Mouse (Mus musculus) CD8-positive naive resting alpha-beta T cell, adult 2 months (primary cell): ENCODE results near the gene Kcnj16.

Source experiments
- DNase-seq, 2 experiments: peaks; one replicate each; pipeline ENCODE4 v3.0.0; 2022; ENCODE audit warnings: low read depth in 2 of 2, low spot score in 2 of 2

The Kcnj16 gene

DNA sequence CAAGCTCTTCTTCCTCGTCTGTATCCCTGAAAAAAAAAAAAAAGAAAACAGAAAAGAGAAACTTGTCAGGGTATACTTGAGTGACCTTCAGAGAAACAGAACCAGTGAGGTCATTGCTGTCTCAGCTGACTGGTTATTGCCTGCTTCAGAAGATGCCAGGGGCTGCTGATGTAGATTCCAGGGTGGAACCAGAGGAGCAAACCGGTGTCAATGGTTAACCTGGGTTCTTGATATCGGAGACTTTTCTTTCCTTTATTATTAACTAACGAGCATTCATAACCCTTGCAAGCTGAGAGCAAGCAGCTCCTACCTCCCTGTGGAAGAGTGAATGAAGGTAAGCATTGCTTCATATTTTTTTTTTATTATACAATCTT lies at the start of gene Kcnj16:
Gene Kcnj16, plus strand, starts transcription at position 272 of the 374 bp plus-strand sequence.
- no peak for DNase-seq

DNA sequence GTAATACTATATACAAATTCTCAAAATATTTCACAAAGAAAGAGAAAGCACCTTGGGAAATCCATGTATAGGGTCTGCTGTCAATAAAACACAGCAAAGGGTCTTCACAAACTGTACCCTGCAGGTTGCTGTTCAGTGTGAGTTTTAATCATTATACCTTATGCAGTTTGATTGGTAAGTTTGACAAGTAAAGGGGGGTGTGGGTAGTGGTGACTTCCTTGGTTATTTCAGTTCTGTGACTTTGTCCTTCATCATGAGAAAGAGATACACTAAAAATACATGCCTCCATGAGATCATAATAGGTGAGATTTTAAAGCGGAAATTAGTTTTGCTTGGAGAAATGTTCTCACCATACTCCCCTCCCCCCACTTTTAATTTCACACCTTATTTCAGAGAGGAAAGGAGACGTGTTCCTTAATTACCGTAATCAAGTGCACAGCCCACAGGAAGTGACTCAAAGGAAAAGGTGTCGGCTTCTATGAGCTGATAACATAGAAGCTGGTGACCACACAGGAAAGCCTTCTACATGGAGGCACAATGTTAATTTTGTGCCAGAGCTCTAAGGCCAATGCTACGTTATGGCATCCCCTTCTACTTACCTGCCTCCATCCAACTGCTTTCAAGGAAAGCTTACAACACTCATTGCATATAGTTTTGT lies 48.9 kb upstream of the Kcnj16 start:
- peak in 1 of 2 experiments; percentile 13 for DNase-seq

DNA sequence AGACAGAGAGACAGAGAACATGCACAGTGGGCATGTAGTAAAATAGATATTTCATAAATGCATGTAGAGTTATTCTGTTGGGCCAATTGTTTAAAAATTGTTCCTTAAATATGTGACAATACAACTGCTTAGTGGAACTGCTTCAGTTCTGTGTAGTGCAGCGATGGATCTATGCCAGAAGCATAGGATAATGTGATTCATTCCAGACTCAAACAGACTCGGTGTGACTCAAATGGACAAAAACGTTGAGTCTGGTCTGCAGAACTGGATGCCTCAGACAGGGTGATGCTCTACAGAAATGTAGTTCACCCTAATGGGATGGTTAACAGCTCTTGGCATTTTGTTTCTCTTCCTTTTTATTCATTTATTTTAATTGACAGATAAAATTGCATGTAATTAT lies 32.1 kb upstream of the Kcnj16 start:
- DNase-seq: no peak

DNA sequence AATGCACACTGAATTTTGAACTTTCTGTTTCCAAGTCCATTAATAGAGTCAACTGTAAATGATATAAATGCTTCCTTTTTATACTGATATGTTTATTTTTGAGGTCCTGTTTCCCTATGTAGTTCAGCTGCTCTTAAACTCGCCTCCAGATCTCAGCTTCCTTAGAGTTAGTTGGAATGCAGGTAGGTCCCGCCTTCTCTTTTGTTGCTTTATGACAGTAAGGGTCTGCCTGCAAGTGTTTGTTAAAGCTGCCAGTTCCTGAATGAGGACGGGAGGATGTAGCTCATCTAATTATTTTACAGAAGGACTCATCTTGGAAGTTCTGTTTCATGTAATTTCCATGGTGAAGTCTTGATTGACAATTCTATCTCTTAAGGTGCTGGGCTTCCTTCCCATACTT lies 25.6 kb upstream of the Kcnj16 start:
- no peak for DNase-seq

DNA sequence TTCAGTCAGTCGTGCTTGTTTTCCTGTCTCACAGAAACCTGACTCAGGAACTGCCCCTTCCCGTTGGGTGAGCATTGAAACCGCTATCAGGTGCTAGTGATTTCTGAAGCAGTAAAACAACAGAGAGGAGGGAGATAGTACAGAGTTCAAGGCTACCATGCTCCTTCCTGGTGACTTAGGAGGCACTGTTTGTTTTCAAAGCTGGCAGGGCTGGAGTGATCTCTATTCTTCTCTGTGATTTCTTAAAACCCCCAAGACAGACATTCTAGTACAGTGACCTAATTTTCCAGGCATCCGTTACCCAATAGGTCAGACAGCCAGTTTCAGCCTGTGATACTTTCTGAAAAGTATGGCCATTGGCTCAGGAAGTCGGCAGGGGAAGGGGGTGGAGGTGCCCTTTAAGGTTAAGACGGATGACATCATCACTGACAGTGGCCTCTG lies 25.1 kb upstream of the Kcnj16 start:
- DNase-seq: no peak

DNA sequence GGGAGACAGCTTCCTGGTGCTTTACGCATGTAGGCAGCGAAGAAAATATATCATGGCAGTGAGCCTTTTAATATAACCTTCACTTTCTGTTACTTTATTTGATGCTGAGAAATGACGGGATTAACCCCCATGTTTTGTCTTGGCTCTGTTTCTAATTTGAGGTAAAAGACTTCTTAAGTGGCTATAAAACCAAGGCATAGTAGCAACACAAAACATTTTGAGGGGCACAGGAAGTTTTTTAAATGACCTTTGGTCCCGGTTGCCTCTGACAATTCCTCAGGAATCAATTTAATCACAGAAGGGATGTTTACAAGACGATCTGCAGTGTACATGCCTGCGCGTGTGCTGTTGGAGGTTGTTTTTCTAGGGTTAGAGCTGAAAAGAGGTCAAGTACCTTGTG lies 11.2 kb upstream of the Kcnj16 start:
- no peak for DNase-seq

DNA sequence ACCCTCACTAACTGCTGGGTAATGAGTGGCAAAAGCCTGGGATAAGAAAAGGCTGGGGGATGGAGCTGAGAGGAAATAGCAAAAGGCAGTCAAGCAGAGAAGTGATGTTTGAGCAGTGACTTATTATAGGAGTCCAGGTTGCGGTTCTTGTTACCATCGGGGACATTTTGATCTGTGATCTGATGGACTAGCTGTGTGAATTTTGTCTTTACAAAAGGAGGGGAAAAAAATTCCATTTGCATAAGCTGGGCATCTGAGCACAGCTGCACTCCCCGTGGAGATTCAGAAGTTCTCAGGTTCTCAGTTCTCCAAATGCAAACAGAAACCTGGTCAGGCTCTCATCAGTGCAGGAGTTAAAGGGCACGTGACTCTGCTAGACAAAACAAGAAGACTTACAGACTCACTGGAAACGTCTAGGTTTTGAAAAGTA lies 6.2 kb upstream of the Kcnj16 start:
- DNase-seq: no peak

DNA sequence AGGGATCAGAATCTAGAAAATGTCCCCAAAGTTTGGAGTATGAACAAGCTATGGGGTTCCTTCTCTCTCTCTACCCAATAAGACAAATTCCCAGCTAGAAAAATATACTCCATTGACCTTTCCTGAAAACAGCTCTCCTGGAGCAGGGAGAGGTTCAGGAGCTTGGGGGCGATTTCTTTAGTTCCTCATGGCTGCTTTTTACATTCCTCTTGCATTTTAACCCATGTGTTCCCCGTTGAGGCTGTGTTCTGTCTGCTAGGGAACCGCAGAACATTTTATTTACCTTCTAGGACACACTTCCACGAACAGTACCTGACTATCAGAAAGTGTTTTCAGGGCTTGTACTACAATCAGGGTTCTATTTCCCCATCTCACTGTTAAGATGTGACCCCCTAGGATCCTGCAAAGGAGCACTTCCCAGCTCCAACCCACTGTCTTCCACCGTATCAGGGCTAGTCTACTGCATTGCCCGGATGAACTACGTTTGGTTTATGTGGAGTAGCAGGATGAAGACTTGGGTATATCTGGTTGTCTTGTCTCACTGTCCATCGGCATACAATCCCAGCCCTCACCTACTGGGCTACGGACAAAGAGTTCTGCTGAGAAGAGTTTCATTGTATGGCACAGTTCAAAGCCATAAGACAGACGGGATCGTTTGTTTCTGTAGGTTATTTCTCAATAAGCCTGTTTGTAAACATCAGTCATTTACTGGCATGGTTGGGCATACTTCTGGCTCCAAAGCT lies 643 bp upstream of the Kcnj16 start:
- no peak for DNase-seq

DNA sequence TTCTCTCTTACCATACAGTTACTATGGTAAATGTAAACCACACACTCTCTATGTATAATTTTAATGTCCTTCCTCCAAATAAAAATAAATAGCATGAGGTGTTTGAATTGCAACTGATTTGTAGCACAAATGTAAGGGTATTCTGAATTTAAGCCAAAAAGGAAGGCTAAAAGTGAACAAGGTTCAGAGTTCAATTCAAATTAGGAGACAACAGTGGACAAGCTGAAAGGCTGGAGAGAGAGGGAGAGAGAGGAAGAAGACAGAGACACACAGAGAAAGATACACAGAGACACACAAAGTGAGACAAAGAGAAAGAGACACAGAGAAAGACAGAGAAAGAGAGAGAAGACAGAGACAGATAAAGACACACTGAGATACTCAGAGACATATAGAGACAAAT lies 1.1 kb downstream of the Kcnj16 start:
- DNase-seq: no peak

DNA sequence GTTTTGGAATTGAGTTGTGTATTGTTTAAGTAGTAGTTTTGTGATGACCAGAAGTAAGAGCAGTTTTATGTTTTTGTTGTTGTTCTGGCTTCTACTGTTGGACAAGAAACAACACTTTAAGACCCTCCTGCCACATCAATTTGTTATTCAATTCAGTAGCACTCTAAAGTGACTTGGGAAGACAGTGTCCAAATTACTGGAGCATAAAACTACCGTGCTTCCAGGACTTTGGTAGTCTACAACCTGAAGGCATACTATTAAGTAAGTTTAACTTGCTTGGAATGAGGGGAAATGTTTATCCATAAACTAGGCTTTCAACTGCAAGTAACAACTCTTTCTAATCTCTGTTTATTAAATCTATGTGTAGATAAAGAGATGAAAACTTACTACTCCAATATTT lies 17.7 kb downstream of the Kcnj16 start:
- DNase-seq: no peak

DNA sequence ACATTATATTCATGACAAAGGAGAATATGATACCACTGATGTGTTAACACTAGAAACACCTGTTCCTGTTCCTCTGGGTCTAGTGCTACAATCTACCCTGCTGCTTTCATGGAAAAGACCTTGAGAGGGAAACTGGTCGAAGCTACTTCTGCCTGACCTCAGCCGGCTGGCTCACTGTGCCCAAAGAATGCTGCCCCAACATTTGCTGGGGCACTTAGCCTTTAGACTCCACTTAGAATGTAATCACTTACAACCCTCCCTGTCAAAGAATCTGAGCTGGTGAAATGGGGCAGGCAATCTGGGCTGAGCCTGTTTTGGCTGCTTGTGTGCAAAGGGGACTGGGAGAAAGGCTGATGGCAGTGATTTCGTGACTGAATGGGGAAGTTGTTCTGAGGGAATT lies 18.1 kb downstream of the Kcnj16 start:
- no peak for DNase-seq

DNA sequence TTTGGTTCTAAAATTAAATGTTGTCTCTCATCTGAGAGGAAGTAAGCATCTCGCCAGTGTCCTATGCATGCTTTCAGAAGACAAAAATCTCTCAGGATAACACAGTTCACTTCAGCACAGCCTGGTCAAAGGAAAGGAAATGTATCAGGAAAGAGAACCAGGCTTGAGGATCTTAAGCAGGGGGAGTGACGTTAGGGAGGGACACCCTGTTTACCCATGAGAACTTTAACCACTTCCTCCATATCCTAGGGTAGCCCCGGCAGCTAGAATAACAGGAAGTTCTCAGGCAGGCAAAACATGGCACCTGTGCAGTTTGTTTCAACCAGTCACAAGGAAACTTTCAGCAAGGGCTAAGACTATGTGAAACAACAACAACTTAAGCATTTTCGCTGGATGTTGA lies 25.8 kb downstream of the Kcnj16 start:
- peak; percentile 50 to 69 for DNase-seq

DNA sequence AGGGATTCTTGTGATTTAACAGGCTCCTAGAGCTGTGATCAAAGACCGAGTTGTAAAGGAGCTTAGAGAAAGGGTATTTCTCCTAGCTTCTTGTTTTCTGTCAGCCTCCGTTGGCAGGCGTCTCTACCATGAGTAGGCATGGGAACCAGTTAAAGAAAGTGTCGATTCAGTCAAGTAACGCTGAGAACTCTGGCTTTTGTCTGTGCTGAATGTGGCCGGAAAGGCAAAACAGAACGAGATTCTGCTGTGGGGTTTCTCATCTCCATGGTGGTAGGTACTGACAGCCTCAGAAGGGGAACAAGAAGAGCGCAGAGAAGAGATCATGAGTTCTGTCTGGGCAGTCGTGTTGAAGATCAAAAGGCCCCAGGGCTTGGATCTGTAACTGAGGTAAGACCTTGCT lies 29.4 kb downstream of the Kcnj16 start:
- peak; percentile 31 to 41 for DNase-seq

DNA sequence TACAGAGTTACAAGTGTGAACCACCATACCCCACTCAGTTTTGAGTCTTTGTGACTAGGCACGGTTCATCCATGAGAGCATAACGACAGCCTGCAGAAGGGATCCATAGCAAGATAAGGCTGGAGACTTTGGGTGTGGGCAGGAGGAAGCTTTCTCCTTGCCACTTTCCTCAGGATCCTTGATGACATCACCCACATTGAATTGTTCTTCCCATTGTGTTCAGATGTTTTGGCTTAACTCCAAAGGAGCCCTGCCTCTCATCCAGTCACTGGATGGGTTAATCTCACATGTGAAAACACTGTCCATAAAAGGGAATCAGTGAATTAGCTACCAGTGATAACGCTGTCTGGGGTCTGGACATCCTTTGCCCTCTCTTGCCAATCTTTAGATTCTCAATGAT lies 37.3 kb downstream of the Kcnj16 start:
- DNase-seq: no peak

DNA sequence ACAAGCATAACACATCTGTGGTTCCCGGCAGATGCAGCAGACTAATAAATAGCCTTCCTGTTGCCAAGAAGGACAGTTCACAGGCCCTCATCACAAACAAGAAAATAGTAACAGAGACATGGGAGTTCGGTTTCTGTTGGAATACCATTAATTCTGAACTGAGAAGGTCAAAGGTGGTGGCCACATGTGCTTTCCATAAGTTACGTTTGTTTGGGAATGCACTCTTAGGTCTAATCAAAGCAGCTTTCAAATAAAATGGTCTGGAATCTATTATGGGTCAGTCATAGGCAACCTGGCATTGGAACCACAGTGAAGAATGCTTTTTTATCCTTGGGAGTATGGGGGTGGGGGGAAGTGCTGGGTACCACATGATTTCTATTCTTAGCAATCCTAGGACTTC lies 41.6 kb downstream of the Kcnj16 start:
- no peak for DNase-seq

DNA sequence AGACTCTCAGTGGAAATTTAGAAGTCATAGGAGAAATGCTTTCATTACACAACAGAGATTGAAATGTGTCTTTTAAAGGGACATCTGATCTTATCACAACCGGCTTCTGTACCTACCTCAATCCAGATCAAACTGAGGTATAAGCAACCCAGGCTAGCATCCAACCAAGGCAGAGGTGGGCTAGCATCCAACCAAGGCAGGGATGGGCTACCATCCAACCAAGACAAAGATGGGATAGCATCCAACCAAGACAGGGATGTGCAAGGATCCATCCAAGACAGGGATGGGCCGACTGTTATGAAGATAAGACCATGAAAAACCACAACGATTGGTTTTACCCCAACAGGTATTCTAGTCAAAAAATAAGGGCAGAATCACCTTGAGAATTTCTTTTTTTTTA lies 48.4 kb downstream of the Kcnj16 start:
- no peak for DNase-seq

DNA sequence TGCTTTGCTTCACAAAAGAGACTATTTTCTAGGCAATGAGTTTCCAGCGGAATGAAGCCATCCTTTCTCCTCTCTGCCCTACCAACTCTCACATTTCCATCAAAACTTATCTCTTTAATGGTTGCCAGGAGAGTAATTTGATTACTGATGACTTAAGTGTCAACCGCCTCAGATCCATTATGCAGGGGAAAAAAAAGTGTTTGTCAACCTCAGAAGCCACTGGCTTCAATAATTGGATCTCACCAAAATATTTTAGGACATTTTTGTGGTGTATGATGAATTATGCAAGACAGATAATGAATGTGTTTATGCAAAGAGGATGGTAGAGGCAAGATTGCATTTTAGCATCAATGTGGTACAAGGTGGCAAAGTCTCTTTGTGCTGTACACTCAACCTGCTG lies 52.4 kb downstream of the Kcnj16 start:
- DNase-seq: no peak

DNA sequence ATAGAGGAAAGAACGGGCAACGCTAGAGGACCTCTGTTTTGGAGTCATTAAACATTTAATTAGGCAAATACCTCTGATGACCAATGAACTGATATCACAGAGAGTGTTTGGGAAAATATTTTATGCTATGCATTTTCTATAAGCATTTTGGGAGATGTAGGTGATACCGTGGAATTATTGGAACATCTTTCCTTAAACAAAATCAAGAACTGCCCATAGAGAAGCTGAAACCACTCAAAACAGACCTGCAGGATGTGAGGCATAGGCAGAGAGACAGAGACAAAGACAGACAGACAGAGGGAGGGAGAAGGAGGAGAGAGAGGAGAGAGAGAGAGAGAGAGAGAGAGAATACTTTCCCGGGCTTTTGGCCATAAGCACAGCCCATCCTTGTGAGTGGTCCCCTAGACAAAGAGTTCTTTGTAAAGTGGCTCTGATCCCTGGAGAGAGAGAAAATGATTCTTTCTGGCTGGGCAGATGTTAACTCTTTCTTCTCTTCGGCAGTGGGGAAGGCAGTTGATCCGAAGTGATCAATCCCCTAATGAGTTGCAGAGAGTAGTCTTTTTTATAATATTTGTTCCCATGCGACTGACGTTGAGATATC lies 54.9 kb downstream of the Kcnj16 start:
- no peak for DNase-seq

DNA sequence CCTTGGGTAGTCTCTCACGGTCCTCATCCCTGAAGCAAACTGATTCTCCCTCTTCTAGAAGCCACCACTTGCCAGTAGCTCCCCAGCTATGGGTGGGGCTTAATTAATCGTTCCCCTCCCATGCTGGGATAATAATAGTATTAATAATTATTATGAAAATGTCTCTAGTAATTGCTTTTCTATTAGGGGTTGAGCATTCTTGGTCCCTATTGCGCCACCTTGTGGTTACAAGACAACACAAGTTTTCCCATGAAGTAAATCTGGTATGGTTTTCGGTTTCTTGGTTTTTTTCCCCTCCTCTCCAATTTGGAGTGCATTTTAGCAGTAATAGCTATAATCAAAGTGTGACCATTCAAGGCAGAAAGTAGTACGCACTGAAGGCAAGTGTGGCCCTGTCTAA lies 74.3 kb downstream of the Kcnj16 start:
- peak in 1 of 2 experiments; percentile 23 for DNase-seq

DNA sequence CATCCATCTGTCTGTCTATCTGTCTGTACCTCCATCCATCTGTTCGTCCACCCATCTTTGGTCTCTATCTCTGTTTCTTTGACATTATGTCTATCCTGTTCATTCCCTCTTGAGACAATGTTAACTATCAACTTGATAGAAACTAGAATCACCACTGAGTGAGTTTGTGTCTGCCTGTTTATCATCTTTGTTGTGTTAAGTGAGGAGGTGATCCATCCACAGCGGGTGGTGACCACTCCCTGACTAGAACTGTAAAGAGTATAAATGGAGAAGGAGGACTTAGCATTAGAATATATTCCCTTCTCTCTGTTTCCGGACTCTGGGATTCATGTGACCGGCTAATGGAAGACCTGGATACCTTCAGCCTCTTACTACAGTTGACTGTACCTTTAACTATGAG lies 75.5 kb downstream of the Kcnj16 start:
- DNase-seq: no peak

DNA sequence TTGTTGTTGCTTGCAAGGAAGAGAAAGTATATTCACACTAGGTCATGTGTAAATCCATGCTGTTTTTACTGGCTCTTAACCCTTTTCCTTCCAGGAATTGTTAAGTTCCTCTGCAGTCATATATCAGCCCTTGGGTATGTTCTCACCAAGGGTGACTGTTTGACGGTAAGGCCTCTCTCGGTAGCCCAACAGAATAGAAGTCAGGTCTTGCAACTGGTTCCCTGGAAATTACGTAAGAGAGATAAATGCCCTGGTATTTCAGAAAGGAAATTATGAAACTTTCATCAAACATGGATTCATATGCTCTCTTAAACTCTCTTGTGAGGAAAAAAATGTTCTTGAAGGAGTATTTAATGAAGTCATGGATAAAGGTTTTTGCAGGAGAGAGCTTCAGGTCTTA lies 86.4 kb downstream of the Kcnj16 start:
- DNase-seq: no peak
